Mouse (Mus musculus): ENCODE measurements around the gene Olfr93.
"Not testable (repeated sequence)": the region's sequence is repeated elsewhere in the genome, so short reads cannot be mapped to it uniquely, and the experiment has no call there.

Olfr93 gene

DNA sequence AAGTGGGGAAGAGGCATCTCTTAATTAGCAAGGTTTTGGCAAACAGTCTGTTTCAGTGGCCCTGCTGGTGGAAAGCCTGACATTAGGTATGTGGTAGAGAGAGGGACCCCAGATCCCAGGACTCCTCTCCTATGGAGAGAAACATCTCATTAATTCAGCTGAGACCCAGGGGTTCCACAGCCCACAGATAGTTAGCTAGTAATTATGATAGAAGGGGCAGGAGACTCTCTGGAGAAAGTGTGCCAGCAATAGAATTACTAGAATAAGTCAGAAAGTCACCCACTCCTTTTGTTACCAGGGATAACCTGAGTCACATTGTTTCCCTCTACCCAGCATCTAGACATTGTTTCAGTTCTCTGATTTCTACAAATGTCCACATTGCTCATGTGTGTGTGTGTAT is at the start of gene Olfr93:
Olfr93 (minus strand) TSS at position 101 of the 400 bp plus-strand sequence.
- no peak for DNase-seq

DNA sequence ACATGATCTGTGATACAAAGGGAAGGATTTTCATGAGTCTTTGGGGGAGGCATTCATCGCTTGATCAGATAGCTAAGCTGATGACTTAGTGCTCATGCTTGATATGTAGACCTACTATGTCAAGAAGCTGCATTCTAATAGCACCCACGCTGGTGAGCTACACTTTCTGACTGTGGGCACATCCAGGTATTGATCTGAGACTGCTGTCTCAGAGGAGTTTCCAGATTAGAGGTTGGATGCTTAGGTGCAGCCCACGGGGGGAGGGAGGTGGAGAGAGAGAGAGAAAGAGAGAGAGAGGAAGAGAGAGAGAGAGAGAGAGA is 42.6 kb upstream of the Olfr93 start:
- no peak for DNase-seq

DNA sequence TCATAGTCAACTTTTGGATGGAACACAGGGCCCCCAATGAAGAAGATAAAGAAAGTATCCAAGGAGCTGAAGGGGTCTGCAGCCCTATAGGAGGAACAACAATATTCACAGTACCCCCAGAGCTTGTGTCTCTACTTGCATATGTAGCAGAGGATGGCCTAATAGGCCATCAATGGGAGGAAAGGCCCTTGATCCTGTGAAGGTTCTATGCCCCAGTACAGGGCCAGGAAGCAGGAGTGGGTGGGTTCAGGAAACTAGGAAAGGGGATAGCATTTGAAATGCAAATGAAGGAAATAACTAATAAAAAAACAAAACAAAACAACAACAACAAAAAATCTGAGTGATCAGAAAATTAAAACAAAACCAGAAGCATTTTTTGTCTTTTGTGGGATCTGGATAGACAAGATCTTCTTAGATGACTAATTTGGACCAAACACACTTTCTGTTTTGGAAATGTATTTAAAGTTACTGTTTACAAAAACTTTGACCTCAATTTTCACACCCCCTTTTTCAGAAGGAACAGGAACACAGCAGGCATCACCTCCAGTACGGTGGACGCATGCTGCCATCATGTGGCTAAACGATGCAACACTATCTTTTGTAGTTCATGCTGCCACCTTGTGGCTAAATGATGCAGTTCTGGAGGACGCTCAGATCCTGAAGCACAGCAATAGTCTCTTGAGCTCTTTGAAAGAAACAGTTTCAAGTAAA is 42.1 kb upstream of the Olfr93 start:
- DNase-seq = peak; percentile 12 to 22

DNA sequence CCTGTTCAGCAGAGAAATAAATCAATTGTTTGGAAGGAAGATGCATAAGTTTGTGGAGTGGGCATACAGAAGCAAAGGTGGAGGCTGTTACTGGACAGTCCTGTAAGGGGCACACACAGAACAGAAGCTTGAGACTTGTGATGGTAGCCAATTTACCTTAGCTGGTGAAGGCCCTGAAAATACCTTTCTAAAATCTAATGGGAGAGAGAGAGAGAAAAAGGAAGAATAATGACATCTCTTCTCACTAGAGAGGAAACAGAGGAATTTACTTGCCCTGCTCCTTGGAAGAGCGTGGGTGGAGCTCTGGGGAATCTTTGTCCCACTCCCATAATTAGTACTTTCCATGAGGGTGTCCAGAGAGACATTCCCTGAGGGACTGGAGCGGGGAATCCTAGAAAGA is 39.6 kb upstream of the Olfr93 start, which contains the start of gene Olfr94:
Olfr94 (minus strand) TSS at position 101 of the 400 bp plus-strand sequence.
- DNase-seq = no peak

DNA sequence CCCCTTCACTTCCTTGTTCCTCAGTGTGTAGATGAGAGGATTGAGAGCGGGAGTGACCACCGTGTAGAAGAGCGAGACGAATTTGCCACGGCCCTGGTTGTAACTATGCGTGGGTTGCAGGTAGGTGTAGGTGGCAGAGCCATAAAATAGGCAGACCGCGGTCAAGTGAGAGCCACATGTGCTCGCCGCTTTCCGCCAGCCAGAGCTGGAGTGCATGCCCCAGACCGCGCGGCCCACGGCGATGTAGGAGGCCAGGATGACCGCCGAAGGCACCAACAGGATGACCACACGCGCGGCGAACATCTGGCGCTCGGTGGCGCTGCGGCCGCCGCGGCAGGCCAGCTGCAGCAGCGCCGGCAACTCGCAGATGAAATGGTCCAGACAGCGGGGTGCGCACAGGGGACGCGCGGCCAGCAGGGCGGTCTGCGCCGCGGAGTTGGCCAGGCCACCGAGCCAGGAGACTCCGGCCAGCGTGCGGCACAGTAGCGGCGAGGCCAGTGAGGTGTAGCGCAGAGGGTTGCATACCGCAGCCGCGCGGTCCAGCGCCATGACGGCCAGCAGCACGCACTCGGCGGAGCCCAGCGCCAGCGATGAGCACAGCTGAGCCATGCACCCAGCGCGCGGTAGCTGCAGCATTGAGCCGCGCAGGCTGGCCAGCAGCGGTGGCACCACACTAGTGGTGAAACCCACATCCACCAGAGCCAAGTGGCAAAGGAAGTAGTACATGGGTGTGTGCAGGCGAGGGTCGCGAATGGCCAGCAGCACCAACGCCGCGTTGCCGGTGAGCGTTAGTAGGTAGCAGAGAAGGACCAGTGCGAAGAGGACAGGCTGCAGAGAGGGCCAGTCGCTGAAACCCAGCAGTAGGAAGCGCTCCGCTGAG is 35.8 kb upstream of the Olfr93 start:
- DNase-seq = no peak

DNA sequence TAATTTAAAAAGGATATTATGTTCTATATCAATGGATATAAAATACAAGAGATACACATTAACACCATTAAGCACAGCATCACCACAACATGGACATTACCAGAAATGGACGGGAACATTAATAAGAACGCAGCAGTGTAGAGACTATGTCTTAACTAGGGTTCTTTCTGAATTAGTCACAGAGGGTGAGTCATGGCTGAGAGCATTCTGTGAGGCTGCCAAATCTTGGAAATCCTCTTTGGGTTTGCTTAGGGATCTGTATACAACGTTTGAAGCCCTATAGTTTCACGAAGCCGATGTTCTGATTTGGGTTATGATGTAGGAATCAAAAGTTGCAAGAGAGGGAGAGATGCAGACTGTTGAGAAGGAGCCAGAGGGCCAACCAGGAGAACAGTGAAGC is 33.5 kb upstream of the Olfr93 start:
- DNase-seq = no peak

DNA sequence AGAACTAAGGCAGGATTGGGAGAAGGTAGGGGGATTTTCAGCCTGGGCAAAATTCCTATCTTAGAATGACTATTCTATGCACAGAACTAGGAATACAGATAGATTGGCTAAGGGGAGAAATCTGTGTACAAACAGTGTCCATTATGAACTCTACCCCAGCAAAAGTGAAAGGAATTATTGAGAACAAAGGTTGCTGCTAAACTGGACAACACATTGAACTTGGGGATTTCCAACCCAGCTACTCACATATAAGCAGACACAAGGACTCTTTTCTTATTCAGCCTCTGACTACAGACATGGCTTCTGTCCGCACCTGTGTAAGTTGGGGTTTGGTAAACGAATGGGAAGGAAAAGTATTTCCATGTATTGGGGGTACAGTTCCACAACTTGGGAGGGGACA is 32.4 kb upstream of the Olfr93 start, which contains the start of gene Ubd:
Ubd (plus strand) TSS at position 237 of the 400 bp plus-strand sequence.
- DNase-seq = no peak

DNA sequence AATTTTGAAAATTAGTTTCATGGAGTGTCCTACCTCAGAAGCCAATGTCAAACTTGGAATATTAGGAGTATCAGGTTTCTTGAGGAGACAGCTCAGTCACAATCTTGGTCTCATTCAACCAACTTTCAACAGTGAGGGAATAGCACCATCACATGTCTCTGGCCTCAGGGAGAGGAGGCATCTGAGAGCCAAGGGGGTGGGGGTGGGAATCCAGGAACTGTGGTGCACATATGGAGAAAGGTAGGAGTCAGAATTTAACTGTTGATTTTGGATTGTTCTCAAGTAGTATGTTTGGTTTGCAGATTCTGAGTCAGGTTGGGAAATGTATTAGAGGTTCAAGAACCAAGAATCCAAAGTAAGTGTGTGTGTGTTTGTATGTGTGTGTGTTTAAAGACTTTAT is 31.7 kb upstream of the Olfr93 start:
- no peak for DNase-seq

DNA sequence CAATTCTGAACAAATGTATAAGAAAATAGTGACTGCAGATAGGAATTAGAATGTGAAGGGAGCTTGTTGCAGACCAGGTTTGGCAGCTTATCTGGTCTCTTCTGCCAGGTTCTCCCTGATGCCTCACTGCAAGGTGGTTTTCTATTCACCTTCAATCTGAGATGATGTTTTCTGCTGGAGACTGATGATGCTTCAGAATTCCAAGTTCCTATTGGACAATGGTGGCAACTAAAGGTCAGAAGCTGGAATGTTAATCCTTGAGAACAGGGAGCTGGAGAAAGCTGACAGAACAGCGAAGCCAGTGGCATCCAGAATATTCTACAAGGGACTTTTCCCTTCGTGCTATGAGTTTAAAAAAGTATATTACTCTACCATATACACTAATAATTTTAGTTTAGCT is 29.4 kb upstream of the Olfr93 start:
- DNase-seq = no peak

DNA sequence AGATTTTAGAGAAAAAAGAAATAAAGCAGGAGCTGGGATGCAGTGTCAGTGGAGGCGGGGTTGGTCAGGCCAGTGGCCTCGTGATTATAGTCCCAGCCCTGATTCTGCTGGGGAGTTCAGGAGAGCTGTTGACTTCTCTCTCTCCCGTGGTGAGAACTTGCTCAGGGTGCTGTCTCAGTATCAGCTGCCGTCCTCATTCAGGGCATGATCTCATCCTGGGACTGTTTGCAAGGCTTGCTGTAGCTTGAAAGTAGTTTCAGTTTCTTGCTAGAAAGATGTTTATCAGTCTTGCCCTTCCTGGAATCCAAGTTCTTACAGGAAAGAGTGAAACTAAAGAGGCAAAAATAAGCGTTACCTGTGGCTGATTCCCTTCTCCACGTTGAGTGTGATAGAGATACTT is 24.2 kb upstream of the Olfr93 start:
- DNase-seq = no peak

DNA sequence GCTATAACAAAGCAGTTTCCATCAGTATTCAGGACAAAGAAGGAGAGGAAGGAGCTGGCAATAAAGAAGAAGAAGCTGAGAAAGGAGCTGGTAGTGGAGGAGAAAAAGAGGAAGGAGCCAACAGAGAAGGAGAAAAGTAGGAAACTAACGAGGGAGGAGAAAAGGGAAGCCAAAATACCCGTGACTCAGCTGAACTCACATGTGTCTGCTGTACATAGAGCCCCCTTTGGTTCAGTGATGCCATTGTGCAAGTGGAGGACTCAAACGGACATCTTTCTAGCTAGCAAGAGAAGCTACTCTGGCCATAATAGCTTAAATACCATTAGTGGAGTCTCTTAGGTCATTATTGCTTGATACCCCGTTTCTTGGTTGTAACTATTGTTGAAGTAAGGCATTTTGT is 29.9 kb downstream of the Olfr93 start:
- not testable (repeated sequence) for DNase-seq

DNA sequence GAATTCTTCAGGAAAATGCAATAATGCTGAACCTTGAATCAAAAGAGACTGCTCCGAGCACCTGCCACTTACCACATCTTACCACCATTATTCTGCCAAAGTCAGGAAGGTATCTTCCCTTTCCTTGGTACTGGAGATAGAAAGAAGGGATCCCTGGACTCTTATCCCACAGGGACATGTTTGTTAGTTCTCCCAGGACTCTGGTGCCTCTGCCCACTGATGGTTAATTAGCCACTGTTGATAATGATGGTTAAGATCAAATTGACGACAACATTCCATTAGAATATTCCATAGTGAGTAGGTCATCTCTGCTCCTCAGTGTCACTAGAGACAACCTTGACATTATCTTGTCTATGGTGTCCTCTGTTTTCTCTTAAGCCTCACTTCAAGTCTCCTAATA is 41.3 kb downstream of the Olfr93 start, which contains the start of gene Olfr92:
Olfr92 (minus strand) TSS at position 101 of the 400 bp plus-strand sequence.
- no peak for DNase-seq

DNA sequence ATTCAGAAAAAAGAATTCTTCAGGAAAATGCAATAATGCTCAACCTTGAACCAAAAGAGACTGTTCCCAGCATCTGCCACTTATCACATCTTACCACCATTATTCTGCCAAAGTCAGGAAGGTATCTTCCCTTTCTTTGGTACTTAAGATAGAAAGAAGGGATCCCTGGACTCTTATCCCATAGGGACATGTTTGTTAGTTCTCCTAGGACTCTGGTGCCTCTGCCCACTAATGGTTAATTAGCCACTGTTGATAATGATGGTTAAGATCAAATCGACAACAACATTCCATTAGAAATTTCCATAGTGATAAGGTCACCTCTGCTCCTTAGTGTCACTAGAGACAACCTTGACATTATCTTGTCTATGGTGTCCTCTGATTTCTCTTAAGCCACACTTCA is 63.1 kb downstream of the Olfr93 start, which contains the start of gene Olfr91:
Olfr91 (minus strand) TSS at position 101 of the 400 bp plus-strand sequence.
- DNase-seq = no peak

DNA sequence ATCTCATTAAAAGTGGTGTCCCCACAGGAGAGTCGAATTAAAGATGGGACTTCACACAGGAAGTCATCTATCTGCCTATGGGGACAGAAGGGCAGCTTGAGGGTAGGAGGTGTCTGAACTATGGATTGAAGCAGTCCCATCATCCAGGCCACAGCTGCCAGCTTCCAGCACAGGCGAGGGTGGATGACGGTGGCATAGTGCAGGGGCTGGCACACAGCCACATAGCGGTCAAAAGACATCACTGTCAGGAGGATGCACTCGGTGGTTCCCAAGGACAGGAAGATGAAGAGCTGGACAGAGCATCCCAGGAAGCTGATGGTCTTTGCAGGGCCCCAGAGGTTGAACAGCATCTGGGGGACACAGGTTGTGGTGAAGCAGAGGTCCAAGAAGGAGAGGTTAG is 68.0 kb downstream of the Olfr93 start:
- no peak for DNase-seq

DNA sequence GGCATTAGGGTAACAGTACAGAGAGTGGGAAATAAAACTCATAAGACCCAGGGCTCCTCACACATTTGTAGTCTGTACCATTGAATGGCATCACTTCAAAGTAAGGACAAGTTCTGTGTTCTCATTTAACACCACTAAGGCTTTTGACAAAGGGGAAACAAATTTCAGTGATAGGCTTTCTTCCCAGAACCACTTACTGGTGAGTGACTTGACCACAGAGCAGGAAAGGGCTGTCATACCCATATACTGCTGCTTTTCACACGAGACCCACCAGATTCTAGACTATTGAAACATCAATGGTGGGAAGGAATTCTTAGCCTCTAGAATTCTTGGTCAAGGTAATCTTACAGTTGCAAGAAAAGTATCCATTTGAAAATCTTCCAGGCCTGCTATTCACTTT is 69.1 kb downstream of the Olfr93 start:
- DNase-seq = no peak
